Mouse (Mus musculus) kidney, postnatal 4 days (tissue): Measurements from ENCODE around the gene Fthl17d.
"Not testable (repeated sequence)": the region's sequence is repeated elsewhere in the genome, so short reads cannot be mapped to it uniquely, and the experiment has no call there.

ENCODE experiments used
- DNase-seq, 2 experiments: peaks; one replicate each; pipeline ENCODE4 v3.0.0; 2021; ENCODE audit warnings: mixed read lengths in 2 of 2

Fthl17d gene

DNA sequence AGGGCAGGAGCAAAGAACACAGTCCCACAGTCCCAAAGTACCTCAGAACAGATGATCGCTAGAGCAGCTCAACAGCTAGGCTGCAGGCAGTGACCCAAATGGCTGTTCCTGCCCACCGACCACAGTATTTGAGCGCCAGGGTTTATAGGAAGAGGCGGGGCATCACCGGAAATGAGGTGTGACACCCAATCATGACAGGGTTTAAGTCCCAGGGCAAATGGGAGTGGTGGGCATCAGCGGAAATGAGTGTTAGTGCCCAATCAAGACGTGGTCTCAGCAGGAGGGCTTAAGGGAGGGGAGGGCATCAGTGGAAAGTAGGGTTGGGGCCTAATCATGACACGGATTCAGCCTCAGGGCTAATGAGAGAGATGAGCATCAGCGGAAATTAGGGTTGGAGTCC lies at the start of gene Fthl17d:
Gene Fthl17d, minus strand, starts transcription at position 101 of the 400 bp plus-strand sequence.
- not testable (repeated sequence) for DNase-seq

DNA sequence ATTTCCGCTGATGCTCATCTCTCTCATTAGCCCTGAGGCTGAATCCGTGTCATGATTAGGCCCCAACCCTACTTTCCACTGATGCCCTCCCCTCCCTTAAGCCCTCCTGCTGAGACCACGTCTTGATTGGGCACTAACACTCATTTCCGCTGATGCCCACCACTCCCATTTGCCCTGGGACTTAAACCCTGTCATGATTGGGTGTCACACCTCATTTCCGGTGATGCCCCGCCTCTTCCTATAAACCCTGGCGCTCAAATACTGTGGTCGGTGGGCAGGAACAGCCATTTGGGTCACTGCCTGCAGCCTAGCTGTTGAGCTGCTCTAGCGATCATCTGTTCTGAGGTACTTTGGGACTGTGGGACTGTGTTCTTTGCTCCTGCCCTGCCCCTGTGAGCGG lies 46.6 kb upstream of the Fthl17d start, which contains the start of gene Fthl17e:
Gene Fthl17e, plus strand, starts transcription at position 301 of the 400 bp plus-strand sequence.
- not testable (repeated sequence) for DNase-seq

DNA sequence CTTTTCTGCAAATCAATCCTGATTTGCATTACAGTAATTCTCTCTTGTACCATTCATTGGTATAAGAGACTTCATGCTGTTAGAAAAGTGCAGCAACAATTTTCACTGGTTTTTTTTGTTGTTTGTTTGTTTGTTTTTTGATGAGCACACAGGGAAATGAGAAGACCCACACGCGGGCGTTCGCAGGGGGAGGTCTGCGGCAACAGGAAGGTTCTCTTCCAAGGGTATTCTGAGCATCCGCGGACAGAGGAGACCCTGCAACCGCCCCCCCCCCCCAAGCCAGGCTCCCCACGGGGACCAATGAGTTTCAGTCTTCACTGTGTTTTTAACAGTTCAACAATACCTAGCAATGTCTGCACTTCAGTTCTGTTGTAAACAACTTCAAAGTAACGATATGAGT lies 32.9 kb upstream of the Fthl17d start:
- DNase-seq: no peak

DNA sequence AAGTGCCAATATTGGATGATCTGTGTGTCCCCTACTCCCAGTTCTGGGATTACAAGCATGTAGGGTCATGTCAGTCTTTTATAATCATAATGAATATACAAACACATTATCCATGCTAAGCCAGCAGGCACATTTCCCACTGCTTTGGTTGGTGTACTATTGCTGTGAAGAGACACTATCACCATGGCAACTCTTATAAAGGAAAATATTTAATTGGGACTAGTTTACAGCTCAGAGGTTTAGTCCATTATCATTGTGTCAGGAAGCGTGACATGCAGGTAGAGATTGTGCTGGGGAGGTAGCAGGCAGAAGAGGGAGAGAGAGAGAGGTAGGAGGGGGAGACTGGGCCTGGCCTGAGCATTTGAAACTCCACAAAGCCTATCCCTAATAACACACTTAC lies 29.5 kb upstream of the Fthl17d start:
- DNase-seq: no peak

DNA sequence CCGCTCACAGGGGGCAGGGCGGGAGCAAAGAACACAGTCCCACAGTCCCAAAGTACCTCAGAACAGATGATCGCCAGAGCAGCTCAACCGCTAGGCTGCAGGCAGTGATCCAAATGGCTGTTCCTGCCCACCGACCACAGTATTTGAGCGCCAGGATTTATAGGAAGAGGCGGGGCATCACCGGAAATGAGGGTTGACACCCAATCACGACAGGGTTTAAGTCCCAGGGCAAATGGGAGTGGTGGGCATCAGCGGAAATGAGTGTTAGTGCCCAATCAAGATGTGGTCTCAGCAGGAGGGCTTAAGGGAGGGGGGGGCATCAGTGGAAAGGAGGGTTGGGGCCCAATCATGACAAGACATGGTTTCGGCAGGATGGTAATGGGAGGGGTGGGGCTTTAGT lies 10.1 kb downstream of the Fthl17d start, which contains the start of gene Fthl17c:
Gene Fthl17c, minus strand, starts transcription at position 101 of the 400 bp plus-strand sequence.
- DNase-seq: not testable (repeated sequence)

GRCm38 (mm10) chrX:8964618-8965017 lies 21.9 kb downstream of the Fthl17d start:
- peak; percentile 3 to 30 for DNase-seq

- DNase-seq: not testable (repeated sequence)
These were observed 23.7 kb downstream of the Fthl17d start, which contains the start of gene Fthl17b for GRCm38 (mm10) chrX:8962875-8963274. Gene Fthl17b, minus strand, starts transcription at chrX:8962975.

- peak; percentile 93 to 94 for DNase-seq
These were observed 38.3 kb downstream of the Fthl17d start for GRCm38 (mm10) chrX:8948130-8948805.

DNA sequence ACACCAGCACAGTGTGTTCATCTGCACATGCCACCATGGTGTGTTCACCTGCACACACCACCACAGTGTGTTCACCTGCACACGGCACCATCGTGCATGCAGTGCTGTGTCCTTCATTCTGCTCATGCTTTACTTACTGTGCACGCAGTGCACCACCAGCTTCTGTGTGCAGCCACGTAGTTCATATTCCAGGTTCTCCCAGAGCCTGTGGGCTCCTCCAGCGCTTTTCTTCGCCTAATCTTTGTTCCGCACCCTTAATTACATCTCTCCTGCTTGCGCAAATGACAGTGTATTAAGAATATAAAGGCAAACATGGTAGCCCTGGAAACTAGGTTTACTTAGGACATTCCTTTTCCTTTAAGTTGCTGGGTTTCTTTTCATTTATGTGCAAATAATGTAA lies 42.5 kb downstream of the Fthl17d start:
- DNase-seq: no peak
